Mouse (Mus musculus) hematopoietic multipotent progenitor cell, adult 10-12 weeks (in vitro differentiated cells): Measurements from ENCODE around the gene Kcnk12. TPM values are rescaled to one million over a fixed set of nuclear protein-coding genes. Genes with fewer than 3 reads are reported as not detected.

Experiments
- polyA plus RNA-seq: library from polyadenylated mRNA; stranded (reverse); fragments of >175 nt; gene quantifications from 2 replicates; pipeline ENCODE4 v1.2.3, GENCODE M21; 2012; ENCODE audit warnings: low replicate concordance

Kcnk12 gene
- 0.88 and 3.3 TPM in 2 replicates for polyA plus RNA-seq

GRCm38 (mm10) chr17:87797688-87798291, at the start of gene Kcnk12:
Gene Kcnk12 (minus strand): TSS chr17:87797994.

Other genes with a start within 250 kb of the Kcnk12 start
- gene Epcam, start 162.0 kb downstream of the Kcnk12 start, polyA plus RNA-seq: 4.6 and 8.9 TPM in 2 replicates
- gene Msh2, start 125.7 kb downstream of the Kcnk12 start, polyA plus RNA-seq: 14.2 and 19.1 TPM in 2 replicates
- gene Rpl36-ps4, start 123.0 kb upstream of the Kcnk12 start, polyA plus RNA-seq: not detected in 2 replicates
- 6.9 TPM in 2 replicates for gene Msh6, start 177.1 kb upstream of the Kcnk12 start, polyA plus RNA-seq